Mouse (Mus musculus) 3T3-L1 (cell line): ENCODE data around the gene Spast.
"Not testable (repeated sequence)": the region's sequence is repeated elsewhere in the genome, so short reads cannot be mapped to it uniquely, and the experiment has no call there.

Experiments used
- DNase-seq: peaks from one replicate; pipeline ENCODE4 v3.0.0-alpha.2; 2015; ENCODE audit warnings: low read depth, low spot score

Spast gene

GRCm38 (mm10) chr17:74338937-74339804 is at the start of gene Spast:
Gene Spast (plus strand): TSS chr17:74338987.
- peak; percentile 59 for DNase-seq

- DNase-seq = no peak
Measured at GRCm38 (mm10) chr17:74290198-74290597, 48.6 kb upstream of the Spast start.

- DNase-seq = peak; percentile 32
Measured at GRCm38 (mm10) chr17:74290869-74291268, 47.9 kb upstream of the Spast start.

- no peak for DNase-seq
Measured at GRCm38 (mm10) chr17:74291640-74292361, 47.0 kb upstream of the Spast start.

- peak; percentile 60 for DNase-seq
Measured at GRCm38 (mm10) chr17:74293687-74294425, 44.9 kb upstream of the Spast start.

- DNase-seq = peak; percentile 78
Measured at GRCm38 (mm10) chr17:74294426-74295025, 44.3 kb upstream of the Spast start.

- DNase-seq = peak; percentile 70
Measured at GRCm38 (mm10) chr17:74295026-74295970, 43.5 kb upstream of the Spast start, which contains the start of gene Memo1. Gene Memo1 (minus strand): TSS chr17:74295521.

- DNase-seq = peak; percentile 78
Measured at GRCm38 (mm10) chr17:74296076-74296823, 42.5 kb upstream of the Spast start.

- DNase-seq = not testable (repeated sequence)
Measured at GRCm38 (mm10) chr17:74296991-74297390, 41.8 kb upstream of the Spast start.

GRCm38 (mm10) chr17:74300089-74300488 is 38.7 kb upstream of the Spast start:
- DNase-seq = no peak

GRCm38 (mm10) chr17:74304060-74304459 is 34.7 kb upstream of the Spast start:
- DNase-seq = no peak

- no peak for DNase-seq
Measured at GRCm38 (mm10) chr17:74305616-74306015, 33.2 kb upstream of the Spast start.

GRCm38 (mm10) chr17:74306021-74306420 is 32.8 kb upstream of the Spast start:
- no peak for DNase-seq

- no peak for DNase-seq
Measured at GRCm38 (mm10) chr17:74315445-74316308, 23.1 kb upstream of the Spast start.

- peak; percentile 85 for DNase-seq
Measured at GRCm38 (mm10) chr17:74316309-74316863, 22.4 kb upstream of the Spast start.

- DNase-seq = no peak
Measured at GRCm38 (mm10) chr17:74318721-74319120, 20.1 kb upstream of the Spast start.

- peak; percentile 32 for DNase-seq
Measured at GRCm38 (mm10) chr17:74322400-74323054, 16.3 kb upstream of the Spast start.

GRCm38 (mm10) chr17:74323844-74324243 is 14.9 kb upstream of the Spast start, which contains the start of gene Dpy30:
Gene Dpy30 (minus strand): TSS chr17:74323944.
- DNase-seq = no peak
